Mouse (Mus musculus) adipocyte (in vitro differentiated cells): ENCODE results near the gene Arhgap19.

Source experiments
- DNase-seq: peaks from one replicate; pipeline ENCODE4 v3.0.0-alpha.2; 2016; ENCODE audit warnings: low spot score

Arhgap19 gene

DNA sequence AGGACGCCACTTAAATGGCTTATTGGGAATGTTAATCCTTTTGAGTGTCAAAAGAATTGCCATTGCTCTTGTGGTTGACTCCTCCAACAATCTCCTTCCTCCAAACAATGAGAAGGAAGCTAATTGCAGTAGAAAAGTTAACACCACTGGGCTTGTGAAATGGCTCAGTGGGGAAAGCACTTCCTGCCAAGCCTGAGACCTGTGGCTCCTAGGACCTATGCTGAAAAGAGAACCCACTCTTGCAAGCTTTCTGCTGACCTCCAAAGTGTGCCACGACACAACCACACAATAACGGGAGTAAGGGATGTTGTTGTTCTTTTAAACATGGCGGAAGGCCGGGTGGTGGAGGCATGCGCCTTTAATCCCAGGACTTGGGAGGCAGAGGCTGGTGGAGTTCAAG, 4.3 kb downstream of the Arhgap19 start:
- no peak for DNase-seq

DNA sequence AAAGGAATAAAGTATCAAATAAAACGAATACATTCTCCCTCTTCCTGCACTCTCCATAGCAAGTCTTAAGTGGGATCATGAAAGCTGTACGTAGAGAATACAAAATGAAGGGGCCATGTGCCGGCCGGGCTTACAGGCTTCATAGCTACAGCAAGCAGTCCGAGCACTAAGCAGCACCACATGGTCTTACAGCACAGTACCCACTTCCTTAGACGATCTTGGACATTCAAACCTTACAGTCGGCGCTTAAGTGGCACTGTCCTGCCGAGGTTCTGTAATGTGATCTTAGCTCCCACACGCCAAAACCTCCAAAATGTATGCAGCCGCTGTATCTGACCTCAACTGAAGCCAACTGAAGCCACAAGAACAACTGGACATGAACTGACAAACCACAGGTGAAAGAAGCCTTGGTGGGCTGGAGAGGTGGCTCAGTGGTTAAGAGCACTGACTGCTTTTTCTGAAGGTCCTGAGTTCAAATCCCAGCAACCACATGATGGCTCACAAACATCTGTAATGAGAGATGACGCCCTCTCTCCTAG, 5.0 kb downstream of the Arhgap19 start:
- no peak for DNase-seq

GRCm38 (mm10) chr19:41796148-41796760, 5.6 kb downstream of the Arhgap19 start:
- DNase-seq: peak; percentile 93

DNA sequence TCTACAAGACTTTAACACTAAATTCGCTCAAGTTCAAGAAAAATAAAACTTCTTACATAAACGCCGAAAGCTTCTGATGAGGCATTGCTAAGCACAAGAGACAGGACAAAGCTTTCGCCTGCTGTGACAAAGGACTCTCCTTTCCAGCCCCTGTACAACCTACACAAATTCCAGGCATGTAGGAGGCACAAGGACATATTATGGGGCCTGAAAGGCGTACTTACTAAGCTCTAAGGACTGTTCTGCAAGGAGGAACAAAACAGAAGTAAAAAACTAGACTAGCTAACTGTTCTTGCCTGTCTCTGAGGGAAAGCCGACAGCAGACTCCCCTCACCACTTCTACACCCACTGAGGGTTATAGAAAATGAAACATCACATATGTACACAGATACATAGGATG, 6.9 kb downstream of the Arhgap19 start:
- DNase-seq: no peak

- no peak for DNase-seq
Measured at GRCm38 (mm10) chr19:41794017-41794416, 7.8 kb downstream of the Arhgap19 start.

GRCm38 (mm10) chr19:41792934-41793486, 8.8 kb downstream of the Arhgap19 start:
- no peak for DNase-seq

- DNase-seq: no peak
Measured at GRCm38 (mm10) chr19:41791384-41791783, 10.5 kb downstream of the Arhgap19 start.

GRCm38 (mm10) chr19:41789110-41789961, 12.5 kb downstream of the Arhgap19 start:
- DNase-seq: no peak

DNA sequence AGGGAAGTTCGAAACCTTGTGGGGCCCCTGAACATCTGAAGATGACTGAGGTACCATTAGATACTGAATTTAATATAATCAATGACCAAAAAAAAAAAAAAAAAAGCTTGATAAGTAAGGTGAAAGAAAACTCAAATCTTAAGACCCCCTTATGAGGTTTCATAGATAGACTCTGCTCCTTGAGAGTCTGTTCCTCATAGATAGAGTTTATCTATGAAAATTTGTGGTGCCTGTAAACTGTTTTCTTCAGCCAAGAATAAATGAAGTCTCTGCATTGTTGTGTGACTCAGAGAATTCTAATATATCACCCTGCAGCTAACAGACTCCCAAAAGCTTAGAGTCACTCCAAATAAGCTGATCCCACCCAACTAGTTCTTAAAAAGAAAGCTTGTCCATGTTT, 15.0 kb downstream of the Arhgap19 start:
- no peak for DNase-seq

- DNase-seq: peak; percentile 47
Measured at GRCm38 (mm10) chr19:41777514-41777913, 24.3 kb downstream of the Arhgap19 start.

DNA sequence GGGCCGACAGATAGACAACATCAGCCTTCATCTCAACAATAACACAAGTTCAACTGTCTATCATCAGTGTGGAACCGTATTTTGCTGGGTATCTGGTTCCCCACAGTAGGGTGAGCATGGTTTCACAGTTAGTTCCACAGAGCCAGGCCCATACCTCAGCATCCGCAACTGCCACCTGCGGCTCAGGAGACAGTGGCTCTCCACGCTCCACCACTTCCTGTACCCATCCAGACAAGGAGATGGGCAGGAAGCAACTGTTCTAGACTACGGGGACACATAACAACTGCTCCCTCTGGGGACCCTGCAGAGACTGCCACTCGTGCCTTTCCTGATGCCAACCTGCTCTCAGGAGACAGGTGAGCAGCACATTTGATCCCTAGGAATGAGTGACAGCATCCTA, 33.1 kb downstream of the Arhgap19 start:
- DNase-seq: no peak

- no peak for DNase-seq
Measured at GRCm38 (mm10) chr19:41766628-41767027, 35.2 kb downstream of the Arhgap19 start.

DNA sequence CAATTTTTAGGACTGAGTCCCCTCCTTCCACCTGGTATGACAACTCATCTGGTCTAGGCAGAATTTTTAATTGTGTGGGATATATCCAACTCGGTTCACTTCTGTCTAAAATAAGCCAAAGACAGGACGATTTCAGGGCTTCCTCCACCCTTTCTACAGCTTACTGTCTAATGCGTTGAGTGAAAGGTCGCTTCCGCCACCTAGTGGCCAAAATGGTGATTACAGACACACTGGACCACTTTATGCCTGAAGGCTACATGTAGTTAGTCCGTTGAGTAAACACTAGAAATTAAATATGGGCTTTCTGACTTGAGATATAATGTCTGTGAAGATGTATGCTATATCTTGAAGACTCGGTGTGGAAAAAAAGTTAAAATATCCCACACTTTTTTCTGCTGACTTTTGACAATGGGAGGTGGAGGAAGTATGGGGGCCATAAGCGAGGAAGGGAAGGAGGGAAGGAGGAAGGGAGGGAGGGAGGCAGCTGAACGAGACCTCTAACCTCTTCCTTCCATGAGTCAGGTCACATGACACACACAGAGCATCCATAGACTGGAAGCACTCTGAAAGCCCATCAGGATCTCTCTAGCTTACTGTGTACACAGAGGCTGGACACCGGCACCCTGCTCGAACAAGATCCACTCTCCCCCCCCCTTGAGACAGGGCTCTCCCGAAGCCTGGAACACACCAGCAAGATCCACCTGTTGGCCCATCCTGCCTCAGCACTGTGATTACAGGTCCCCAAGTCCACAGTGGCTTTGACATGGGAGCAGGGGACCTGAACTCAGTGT, 37.8 kb downstream of the Arhgap19 start:
- peak; percentile 92 for DNase-seq

GRCm38 (mm10) chr19:41761529-41761928, 40.3 kb downstream of the Arhgap19 start:
- peak; percentile 22 for DNase-seq

- no peak for DNase-seq
Measured at GRCm38 (mm10) chr19:41759765-41760164, 42.1 kb downstream of the Arhgap19 start.

DNA sequence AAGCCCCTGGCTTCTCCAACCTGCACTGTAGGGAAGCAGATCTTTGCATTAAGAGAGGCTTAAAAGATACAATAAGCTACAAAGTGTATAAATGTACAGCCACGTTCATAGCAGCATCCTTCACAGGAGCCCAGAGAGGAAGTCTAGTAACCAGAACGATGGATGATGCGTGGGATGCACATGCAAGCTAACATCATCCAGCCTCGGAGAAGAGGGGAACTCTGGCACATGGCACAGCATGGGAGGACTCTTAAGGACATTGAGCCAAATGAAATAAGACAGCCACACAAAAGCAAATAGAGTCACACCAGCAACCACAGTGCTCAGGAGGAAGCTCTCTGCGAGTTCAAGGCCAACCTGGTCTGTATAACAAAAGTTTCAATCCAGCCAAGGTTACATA, 42.6 kb downstream of the Arhgap19 start:
- no peak for DNase-seq

DNA sequence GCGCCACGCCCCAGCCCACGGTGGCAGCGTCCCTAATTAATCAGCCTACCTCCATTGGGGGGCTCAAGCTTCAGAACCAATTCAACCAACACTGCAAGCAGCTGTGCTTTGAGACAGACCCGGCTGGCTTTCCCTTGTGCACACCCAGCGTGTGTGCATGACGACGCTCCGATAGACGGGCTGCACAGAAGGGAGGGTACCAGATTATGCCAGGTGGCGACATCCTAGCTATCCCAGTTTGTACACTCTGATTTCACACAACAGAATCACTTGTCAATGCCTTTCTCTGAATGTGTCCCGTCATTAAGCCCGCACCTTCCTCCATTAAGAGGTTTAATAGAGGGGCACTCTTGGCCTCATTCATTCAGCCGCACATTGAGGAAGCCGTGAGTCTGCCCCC, 47.1 kb downstream of the Arhgap19 start:
- DNase-seq: no peak

GRCm38 (mm10) chr19:41751906-41752305, 49.9 kb downstream of the Arhgap19 start:
- no peak for DNase-seq

DNA sequence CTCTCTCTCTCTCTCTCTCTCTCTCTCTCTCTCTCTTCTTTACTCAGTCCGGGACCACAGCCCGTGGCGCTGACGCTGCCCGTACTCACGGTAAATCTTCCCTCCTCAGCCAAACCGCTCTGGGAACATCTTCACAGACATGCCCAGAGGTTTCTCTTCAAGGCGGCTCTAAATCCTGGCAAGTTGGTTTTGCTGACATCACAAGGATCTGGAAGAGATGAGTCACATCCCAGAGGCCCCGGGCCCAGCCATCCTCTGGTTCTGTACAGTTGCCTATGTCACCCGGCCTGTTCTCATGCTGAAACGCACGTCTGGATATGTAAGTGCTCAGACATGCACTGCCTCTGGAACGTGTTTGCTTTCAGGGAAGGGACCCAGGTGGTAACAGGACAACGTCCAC, 54.4 kb downstream of the Arhgap19 start:
- no peak for DNase-seq

DNA sequence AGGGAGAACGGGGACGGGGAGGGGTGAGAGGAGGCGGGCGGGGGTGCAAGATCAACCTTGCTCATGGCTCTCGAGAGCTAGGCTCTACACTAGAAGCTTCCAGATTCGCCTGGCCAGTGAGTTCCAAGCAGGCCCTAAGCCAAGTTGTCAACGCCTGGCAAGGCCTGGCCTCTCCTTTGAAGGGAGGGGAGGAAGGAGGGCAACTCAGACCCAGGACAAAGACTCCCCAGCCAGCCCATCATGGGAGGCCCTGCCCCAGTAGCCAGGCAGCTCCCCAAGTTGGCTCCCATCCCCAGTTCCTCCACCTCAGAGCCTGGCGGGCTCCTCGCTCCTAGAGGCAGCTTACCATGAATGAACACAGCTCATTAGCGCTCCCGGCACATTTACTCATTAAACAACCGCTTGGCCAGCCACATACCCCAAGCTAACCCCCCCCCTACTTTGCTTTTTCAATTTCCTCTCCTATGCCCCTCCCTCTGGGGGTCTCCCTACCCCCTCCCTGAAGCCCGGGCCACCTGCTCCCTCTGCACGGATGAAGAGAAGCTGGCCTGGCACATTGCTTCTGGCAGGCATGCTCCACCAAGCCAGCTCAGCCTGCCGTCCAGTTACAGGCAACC, 55.8 kb downstream of the Arhgap19 start:
- DNase-seq: no peak

DNA sequence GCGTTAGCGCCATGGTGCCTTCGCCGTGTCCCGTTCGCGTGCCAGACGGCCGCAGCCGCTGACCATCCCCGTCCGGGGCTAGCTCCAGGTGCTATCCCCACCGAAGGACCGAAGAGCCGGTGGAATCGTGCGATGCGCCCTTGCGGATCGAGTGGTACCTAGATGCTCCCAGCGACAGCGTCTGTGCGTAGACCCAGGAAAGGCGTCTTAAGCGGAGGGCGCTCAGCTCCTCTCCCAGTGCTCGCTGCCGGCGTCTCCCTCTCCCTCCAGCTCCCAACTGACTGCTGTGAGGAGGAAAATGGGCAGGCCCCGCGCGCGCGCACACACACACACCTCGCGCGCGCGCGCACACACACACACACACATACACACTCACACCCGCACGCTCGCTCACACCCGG, 58.5 kb downstream of the Arhgap19 start, which contains the start of gene Slit1:
Slit1 (minus strand) TSS at position 270 of the 400 bp plus-strand sequence.
- no peak for DNase-seq

DNA sequence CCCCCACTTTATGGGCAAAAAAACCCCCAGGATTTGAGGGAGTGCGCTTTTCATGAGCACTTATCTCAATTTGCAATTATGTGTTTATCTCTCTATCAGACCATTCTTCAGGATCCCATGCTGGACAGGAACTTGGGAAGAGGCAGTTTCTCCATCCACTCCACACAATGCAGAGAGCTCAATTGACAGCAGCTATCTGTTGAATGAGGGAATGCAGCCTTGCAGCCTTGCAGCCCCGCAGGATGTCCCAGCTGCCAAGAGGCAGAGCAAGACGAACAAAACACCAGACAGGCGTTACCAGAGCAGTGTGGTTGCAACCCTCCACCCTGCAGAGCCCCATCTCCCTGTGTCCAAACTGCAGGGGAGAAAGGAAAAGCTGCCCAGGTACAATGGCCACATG, 63.0 kb downstream of the Arhgap19 start:
- no peak for DNase-seq
